Mouse (Mus musculus) heart, postnatal 0 days (tissue): Measurements from ENCODE around the gene Olfr551. TPM values are rescaled to one million over a fixed set of nuclear protein-coding genes. Genes with fewer than 3 reads are reported as not detected.

Source experiments
- ATAC-seq: fragments of 200-750 bp; cut with Nextera tagmentation; 2 replicates; pipeline ENCODE4 v1.8.0; 2017; ENCODE audit warnings: low read depth, moderate number of reproducible peaks, moderate library complexity; ENCODE audit not compliant: insufficient read depth
- DNase-seq: peaks from one replicate; pipeline ENCODE4 v3.0.0-alpha.2; 2016; ENCODE audit warnings: low spot score
- H3K27ac ChIP-seq: fragments of 300-500 bp; sonication (generic); 2 replicates; pipeline ENCODE4 v1.5.1; 2014; ENCODE audit warnings: low read depth, mild to moderate bottlenecking
- H3K27me3 ChIP-seq: fragments of 300-500 bp; sonication (generic); 2 replicates; pipeline ENCODE4 v1.6.1; 2014; ENCODE audit warnings: low read length, mixed read lengths; ENCODE audit not compliant: control insufficient read depth, insufficient read depth
- H3K36me3 ChIP-seq: fragments of 300-500 bp; sonication (generic); replicated peaks from 2 replicates; pipeline ENCODE4 v1.6.1; 2014; ENCODE audit warnings: low read length, mixed read lengths; ENCODE audit not compliant: control insufficient read depth, insufficient read depth
- H3K4me1 ChIP-seq: fragments of 300-500 bp; sonication (generic); 2 replicates; pipeline ENCODE4 v1.6.1; 2014; ENCODE audit warnings: antibody characterized with exemption; ENCODE audit not compliant: control insufficient read depth, insufficient read depth
- H3K4me2 ChIP-seq: fragments of 300-500 bp; sonication (generic); 2 replicates; pipeline ENCODE4 v1.6.1; 2014; ENCODE audit warnings: low read depth, mild to moderate bottlenecking, low read length, moderate library complexity
- H3K4me3 ChIP-seq: fragments of 300-500 bp; sonication (generic); 2 replicates; pipeline ENCODE4 v1.5.1; 2014; ENCODE audit warnings: low read depth, low read length
- H3K9ac ChIP-seq: fragments of 300-500 bp; sonication (generic); replicated peaks from 2 replicates; pipeline ENCODE4 v1.6.1; 2014; ENCODE audit warnings: low read depth, low read length, mixed read lengths
- H3K9me3 ChIP-seq: fragments of 300-500 bp; sonication (generic); replicated peaks from 2 replicates; pipeline ENCODE4 v1.6.1; 2016; ENCODE audit warnings: low read length; ENCODE audit not compliant: control insufficient read depth
- CTCF ChIP-seq: IDR thresholded peaks from 2 replicates; pipeline ENCODE4 v1.5.1; 2016; ENCODE audit warnings: antibody characterized with exemption, control low read depth, low read depth
- EP300 ChIP-seq: IDR thresholded peaks from 2 replicates; pipeline ENCODE4 v1.6.1; 2016; ENCODE audit warnings: antibody characterized with exemption, low read depth
- WGBS: fragments of 180-500 bp; shearing (Covaris S2); extraction: QIAGEN DNeasy Blood & Tissue Kit; methylation state at CpG from one replicate; pipeline ENCODE4 v1.1.7; 2014; 5-methylcytosine and 5-hydroxymethylcytosine counted together
- polyA plus RNA-seq: library from polyadenylated mRNA; unstranded; fragments of >200 nt; fragmentation: Nextera tagmentation; extraction: Ambion mirVana; gene quantifications from 2 replicates; pipeline ENCODE4 v1.2.1, GENCODE M21; 2015
- total RNA-seq: library from RNA; depleted of rRNA; stranded (reverse); fragments of >200 nt; gene quantifications from 2 replicates; pipeline ENCODE4 v1.2.3, GENCODE M21; 2014; ENCODE audit warnings: low replicate concordance; rRNA removed

Olfr551 gene
- total and polyA plus RNA-seq, 2 experiments from 2014 or later = not detected

DNA sequence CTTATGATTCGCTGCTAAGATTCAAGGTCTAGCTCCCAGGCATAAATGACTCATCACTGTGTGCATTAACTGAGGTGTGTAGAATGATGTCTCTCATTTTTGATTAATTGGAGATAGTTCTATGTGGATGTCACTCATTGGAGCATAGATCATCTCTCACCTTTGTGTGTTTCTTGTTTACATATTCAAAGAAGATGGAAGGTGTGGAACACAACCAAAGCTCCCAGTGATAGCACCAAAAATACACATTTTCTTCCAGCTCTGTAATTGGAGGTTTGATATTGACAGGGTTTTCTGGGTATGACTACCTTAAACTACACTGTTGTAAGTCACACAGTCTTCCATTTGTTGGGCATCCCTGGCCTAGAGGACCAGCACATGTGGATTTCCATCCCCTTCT lies 57.2 kb downstream of the Olfr551 start, which contains the start of gene Olfr547:
Gene Olfr547 (plus strand): TSS at position 301 of the 400 bp plus-strand sequence.
- 63% methylated on average over 1 of the region's 1 CpGs for WGBS

More for the DNA sequence above, 57.2 kb downstream of the Olfr551 start, which contains the start of gene Olfr547:
- H3K4me1 ChIP-seq = no peaks in the 10 kb centered on the region
- ATAC-seq (no peak), DNase-seq (no peak)
- TF ChIP-seq CTCF = no peak
- no peak for TF ChIP-seq EP300
- no peak within 1 kb of the TSS for H3K4me2 ChIP-seq
- no peaks in the 10 kb centered on the region for H3K27me3 ChIP-seq
- no peak within 1 kb of the TSS for H3K27ac ChIP-seq
- H3K4me3 ChIP-seq = no peak within 1 kb of the TSS
- no peaks in the 10 kb centered on the region for H3K9me3 ChIP-seq
- no peak within 1 kb of the TSS for H3K9ac ChIP-seq
- H3K36me3 ChIP-seq = no peaks in the 10 kb centered on the region

Other genes with a start within 250 kb of the Olfr551 start
- gene Rrm1, start 150.2 kb downstream of the Olfr551 start, total RNA-seq = 58.2 and 102 TPM in 2 replicates
- gene Rrm1, start 150.2 kb downstream of the Olfr551 start, polyA plus RNA-seq = 34.4 and 36.4 TPM in 2 replicates
- not detected in 2 replicates for gene Olfr543, start 110.2 kb downstream of the Olfr551 start, total RNA-seq
- gene Olfr543, start 110.2 kb downstream of the Olfr551 start, polyA plus RNA-seq = not detected in 2 replicates
- not detected in 2 replicates for gene Olfr544, start 103.6 kb downstream of the Olfr551 start, total RNA-seq
- not detected in 2 replicates for gene Olfr544, start 103.6 kb downstream of the Olfr551 start, polyA plus RNA-seq
- gene Olfr545, start 92.3 kb downstream of the Olfr551 start, total RNA-seq = not detected in 2 replicates
- not detected in 2 replicates for gene Olfr545, start 92.3 kb downstream of the Olfr551 start, polyA plus RNA-seq
- not detected in 2 replicates for gene Olfr547, start 57.1 kb downstream of the Olfr551 start, total RNA-seq
- gene Olfr547, start 57.1 kb downstream of the Olfr551 start, polyA plus RNA-seq = not detected in 2 replicates
- not detected in 2 replicates for gene Olfr548-ps1, start 51.0 kb downstream of the Olfr551 start, total RNA-seq
- not detected in 2 replicates for gene Olfr548-ps1, start 51.0 kb downstream of the Olfr551 start, polyA plus RNA-seq
- gene Olfr549, start 42.0 kb downstream of the Olfr551 start, total RNA-seq = not detected in 2 replicates
- gene Olfr549, start 42.0 kb downstream of the Olfr551 start, polyA plus RNA-seq = not detected in 2 replicates
- gene Trim21, start 26.4 kb downstream of the Olfr551 start, total RNA-seq = 4.0 and 5.6 TPM in 2 replicates
- gene Trim21, start 26.4 kb downstream of the Olfr551 start, polyA plus RNA-seq = 0.22 and 0.32 TPM in 2 replicates
- gene Olfr550, start 20.4 kb downstream of the Olfr551 start, total RNA-seq = not detected in 2 replicates
- gene Olfr550, start 20.4 kb downstream of the Olfr551 start, polyA plus RNA-seq = not detected in 2 replicates
- not detected in 2 replicates for gene Olfr552, start 5.9 kb upstream of the Olfr551 start, total RNA-seq
- gene Olfr552, start 5.9 kb upstream of the Olfr551 start, polyA plus RNA-seq = not detected in 2 replicates
- gene Olfr553, start 26.3 kb upstream of the Olfr551 start, total RNA-seq = not detected in 2 replicates
- gene Olfr553, start 26.3 kb upstream of the Olfr551 start, polyA plus RNA-seq = not detected in 2 replicates
- not detected in 2 replicates for gene Olfr554, start 46.5 kb upstream of the Olfr551 start, total RNA-seq
- gene Olfr554, start 46.5 kb upstream of the Olfr551 start, polyA plus RNA-seq = not detected in 2 replicates
- gene Olfr555, start 66.9 kb upstream of the Olfr551 start, total RNA-seq = not detected in 2 replicates
- gene Olfr555, start 66.9 kb upstream of the Olfr551 start, polyA plus RNA-seq = not detected in 2 replicates
- gene Olfr556, start 73.0 kb upstream of the Olfr551 start, total RNA-seq = not detected in 2 replicates
- gene Olfr556, start 73.0 kb upstream of the Olfr551 start, polyA plus RNA-seq = not detected in 2 replicates
- gene Trim68, start 95.4 kb upstream of the Olfr551 start, total RNA-seq = 10.0 and 22.4 TPM in 2 replicates
- 8.3 and 8.9 TPM in 2 replicates for gene Trim68, start 95.4 kb upstream of the Olfr551 start, polyA plus RNA-seq
- not detected in 2 replicates for gene Olfr557, start 104.0 kb upstream of the Olfr551 start, total RNA-seq
- gene Olfr557, start 104.0 kb upstream of the Olfr551 start, polyA plus RNA-seq = not detected in 2 replicates
- 1.2 and 1.5 TPM in 2 replicates for gene Olfr558, start 110.3 kb upstream of the Olfr551 start, total RNA-seq
- gene Olfr558, start 110.3 kb upstream of the Olfr551 start, polyA plus RNA-seq = 2.2 and 2.3 TPM in 2 replicates
- gene Olfr33, start 127.2 kb upstream of the Olfr551 start, total RNA-seq = not detected in 2 replicates
- gene Olfr33, start 127.2 kb upstream of the Olfr551 start, polyA plus RNA-seq = not detected in 2 replicates
- not detected in 2 replicates for gene Olfr559, start 135.6 kb upstream of the Olfr551 start, total RNA-seq
- gene Olfr559, start 135.6 kb upstream of the Olfr551 start, polyA plus RNA-seq = not detected in 2 replicates
- gene Olfr560, start 167.5 kb upstream of the Olfr551 start, total RNA-seq = not detected in 2 replicates
- not detected in 2 replicates for gene Olfr560, start 167.5 kb upstream of the Olfr551 start, polyA plus RNA-seq
- gene Olfr78, start 167.6 kb upstream of the Olfr551 start, total RNA-seq = 1.0 and 4.1 TPM in 2 replicates
- 0.34 and 0.60 TPM in 2 replicates for gene Olfr78, start 167.6 kb upstream of the Olfr551 start, polyA plus RNA-seq
- not detected in 2 replicates for gene Olfr561, start 179.3 kb upstream of the Olfr551 start, total RNA-seq
- gene Olfr561, start 179.3 kb upstream of the Olfr551 start, polyA plus RNA-seq = not detected in 2 replicates
- not detected in 2 replicates for gene Olfr564, start 211.6 kb upstream of the Olfr551 start, total RNA-seq
- gene Olfr564, start 211.6 kb upstream of the Olfr551 start, polyA plus RNA-seq = not detected in 2 replicates